Mouse (Mus musculus): ENCODE measurements around the gene Psme4.
"Not testable (repeated sequence)": the region's sequence is repeated elsewhere in the genome, so short reads cannot be mapped to it uniquely, and the experiment has no call there.

Gene Psme4

DNA sequence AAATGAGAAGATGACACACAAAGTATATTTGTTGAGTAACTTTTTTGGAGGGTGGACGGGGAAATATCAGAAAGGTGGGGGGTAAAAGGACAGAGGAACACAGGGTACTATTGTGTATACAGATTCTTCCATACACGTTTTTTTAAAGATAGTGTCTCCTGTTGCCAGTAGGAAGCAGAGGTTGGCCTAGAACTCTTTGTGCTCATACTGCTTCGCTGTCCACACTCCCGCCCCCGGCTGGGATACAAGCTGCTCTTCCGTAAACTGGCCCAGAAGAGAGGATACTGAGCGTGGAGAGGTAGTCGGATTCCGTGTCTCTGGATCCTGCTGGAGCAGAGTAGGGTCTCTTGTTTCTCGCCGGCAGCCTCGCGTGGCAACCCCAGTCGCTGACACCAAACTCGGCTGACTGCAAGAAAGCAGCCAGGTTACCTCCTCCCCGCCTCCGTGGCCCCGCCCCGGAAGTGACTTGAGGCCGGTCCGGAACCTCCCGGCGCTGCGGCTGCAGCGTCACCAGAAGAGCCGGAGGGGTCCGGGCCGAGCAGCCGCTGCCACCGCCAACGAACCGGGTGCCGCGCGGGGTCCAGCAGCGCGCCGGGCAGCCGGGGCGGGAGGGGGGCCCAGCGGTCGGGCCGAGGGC is at the start of gene Psme4:
Gene Psme4, plus strand, starts transcription at position 460 of the 637 bp plus-strand sequence.
- peak; percentile 90 to 91 for DNase-seq (ENCODE audit: low spot score in 2 of 2)

DNA sequence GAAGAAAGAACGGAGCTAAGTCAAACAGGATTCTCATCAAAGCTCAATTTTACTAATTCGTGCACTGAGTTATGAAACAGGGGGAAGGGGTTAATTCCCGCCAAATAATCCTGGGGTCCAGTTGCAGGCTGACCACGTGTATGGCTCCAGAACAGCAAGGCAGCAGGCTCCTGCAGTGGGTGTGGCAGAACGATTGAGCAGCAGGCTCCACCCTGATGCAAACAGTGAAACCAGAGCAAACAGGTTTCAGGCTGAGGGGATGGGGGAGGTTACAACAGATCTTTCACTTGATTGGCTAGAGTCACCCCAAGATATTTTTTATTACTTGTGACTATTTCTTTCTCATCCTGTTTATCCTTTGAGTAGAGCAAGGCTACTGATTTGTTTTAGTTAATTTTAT is 48.1 kb upstream of the Psme4 start:
- no peak for DNase-seq (ENCODE audit: low spot score in 2 of 2)

- DNase-seq (ENCODE audit: low spot score in 2 of 2): no peak
These were observed 40.8 kb upstream of the Psme4 start for GRCm38 (mm10) chr11:30730721-30731120.

DNA sequence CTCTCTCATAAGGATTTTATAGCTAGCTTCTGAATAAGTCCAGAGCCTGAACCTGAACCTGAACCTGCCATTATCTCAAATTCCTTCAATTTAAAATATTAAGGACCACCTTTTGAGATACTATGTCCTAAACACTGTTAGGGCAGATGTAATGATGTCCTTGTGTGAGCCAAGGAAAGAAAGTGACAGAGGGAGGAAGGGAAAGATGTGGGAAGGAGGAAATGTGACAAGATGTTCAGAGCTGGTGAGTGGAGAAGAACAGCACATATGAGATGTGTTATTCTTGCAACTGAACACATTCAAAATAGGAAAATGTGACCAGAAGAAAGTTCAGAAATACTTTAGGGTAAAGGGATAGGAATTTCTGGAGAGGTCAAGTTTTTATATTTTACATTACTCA is 38.1 kb upstream of the Psme4 start:
- DNase-seq (ENCODE audit: low spot score in 2 of 2): peak in 1 of 2 experiments; percentile 16

- no peak for DNase-seq (ENCODE audit: low spot score in 2 of 2)
These were observed 27.5 kb upstream of the Psme4 start for GRCm38 (mm10) chr11:30743991-30744390.

GRCm38 (mm10) chr11:30748938-30749337 is 22.6 kb upstream of the Psme4 start:
- no peak for DNase-seq (ENCODE audit: low spot score in 2 of 2)

GRCm38 (mm10) chr11:30749587-30749986 is 21.9 kb upstream of the Psme4 start:
- DNase-seq (ENCODE audit: low spot score in 2 of 2): no peak

GRCm38 (mm10) chr11:30750039-30750823 is 21.3 kb upstream of the Psme4 start:
- no peak for DNase-seq (ENCODE audit: low spot score in 2 of 2)

DNA sequence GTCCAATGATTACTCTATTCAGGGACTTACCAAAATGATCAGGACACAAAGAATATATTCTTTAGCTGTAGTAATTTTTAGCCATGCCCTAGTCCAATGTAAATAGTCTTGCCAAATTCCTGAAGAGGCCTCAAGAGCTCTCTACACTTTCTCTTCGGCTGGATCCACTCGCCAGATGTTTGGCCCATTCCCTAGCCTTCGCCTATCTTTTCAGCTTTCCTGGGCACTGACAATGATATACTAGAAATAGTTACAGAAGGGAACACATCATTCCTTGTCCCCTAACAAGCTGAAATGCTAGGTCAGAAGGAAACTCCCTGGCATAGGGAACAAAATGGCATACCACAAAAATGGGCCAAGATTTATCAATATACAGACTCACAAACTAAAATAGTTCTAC is 18.6 kb upstream of the Psme4 start:
- no peak for DNase-seq (ENCODE audit: low spot score in 2 of 2)

- not testable (repeated sequence) for DNase-seq (ENCODE audit: low spot score in 2 of 2)
These were observed 17.1 kb upstream of the Psme4 start for GRCm38 (mm10) chr11:30754486-30754854.

GRCm38 (mm10) chr11:30754855-30755530 is 16.5 kb upstream of the Psme4 start:
- DNase-seq (ENCODE audit: low spot score in 2 of 2): no peak

GRCm38 (mm10) chr11:30761381-30761780 is 10.1 kb upstream of the Psme4 start:
- DNase-seq (ENCODE audit: low spot score in 2 of 2): no peak

- no peak for DNase-seq (ENCODE audit: low spot score in 2 of 2)
These were observed 9.6 kb upstream of the Psme4 start for GRCm38 (mm10) chr11:30761891-30762290.

DNA sequence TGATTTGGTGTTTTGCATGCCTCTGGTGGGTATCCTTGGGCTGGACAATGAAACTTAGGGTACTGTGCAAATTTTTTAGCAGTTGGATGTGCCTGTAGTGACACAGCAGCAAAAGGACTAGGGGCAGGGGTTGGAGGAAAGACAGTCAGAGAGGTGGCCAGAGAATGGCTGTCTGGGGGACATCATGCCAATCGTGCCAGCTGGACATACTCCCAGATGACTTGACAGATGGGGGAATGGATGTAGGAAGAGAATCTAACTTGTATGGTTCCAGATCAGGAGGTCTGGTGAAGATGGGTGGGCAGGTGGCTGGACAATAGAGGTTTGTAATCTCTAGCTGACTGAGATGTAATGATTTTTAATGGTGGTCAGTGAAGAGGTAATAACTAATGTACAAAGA is 6.5 kb upstream of the Psme4 start:
- DNase-seq (ENCODE audit: low spot score in 2 of 2): no peak

GRCm38 (mm10) chr11:30770817-30771216 is 709 bp upstream of the Psme4 start:
- DNase-seq (ENCODE audit: low spot score in 2 of 2): no peak

DNA sequence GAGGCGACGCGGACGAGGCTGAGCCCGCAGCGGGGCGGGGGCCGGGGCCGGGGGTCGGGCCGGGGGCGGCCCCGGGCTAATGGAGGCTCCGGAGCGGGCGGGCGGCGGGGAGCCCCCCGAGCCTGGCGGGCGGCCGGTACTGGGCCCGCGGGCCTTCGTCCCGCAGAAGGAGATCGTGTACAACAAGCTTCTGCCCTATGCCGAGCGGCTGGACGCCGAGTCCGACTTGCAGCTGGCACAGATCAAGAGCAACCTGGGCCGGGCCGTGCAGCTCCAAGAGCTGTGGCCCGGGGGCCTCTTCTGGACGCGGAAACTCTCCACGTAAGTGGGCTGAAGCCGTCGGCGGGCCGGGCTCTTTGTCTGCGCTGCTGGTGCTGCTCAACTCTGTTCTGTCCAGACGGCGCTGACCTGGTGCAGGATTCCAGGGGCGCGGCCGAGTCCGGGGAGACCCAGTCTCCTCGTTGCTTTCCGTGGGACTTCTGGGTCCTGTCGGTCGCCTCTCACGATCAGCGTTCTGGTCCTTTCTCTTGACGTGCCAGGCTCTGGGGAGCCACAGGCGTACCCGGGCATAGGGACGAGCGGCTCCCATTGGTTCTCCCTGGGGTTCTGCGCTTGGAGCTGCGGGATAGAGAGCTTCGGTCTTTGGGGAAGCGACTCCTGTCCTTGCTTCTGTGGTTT is 517 bp downstream of the Psme4 start:
- peak; percentile 20 to 33 for DNase-seq (ENCODE audit: low spot score in 2 of 2)

DNA sequence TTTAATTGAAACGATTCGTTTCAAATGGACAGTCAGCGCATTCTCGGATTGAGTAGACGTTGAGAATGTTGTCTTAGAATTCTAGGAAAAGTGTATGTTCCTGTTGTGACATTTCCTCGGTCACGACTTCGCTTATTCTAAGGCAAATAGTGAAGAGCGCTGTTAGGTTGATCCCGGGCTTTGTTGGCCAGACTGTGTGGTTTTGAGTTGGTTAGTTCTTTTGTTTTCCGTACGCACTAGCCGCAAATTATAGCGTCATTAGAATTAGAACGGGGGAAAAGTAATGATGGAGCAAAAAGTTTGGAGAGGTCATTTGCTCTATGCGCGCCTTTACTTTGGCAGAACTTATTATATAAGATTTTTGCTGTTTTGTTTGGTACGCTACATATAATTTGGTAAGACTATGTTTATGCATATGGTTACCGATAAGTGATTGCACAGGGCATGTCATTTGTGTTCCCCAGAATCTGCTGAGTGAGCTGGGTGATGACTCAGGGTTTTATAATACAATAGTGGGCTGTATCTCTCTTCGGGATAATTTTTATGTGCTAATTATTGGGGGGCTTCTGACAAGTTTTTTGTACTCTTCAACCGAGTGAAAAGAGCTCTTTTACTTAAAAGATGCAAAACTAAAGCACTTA is 1.4 kb downstream of the Psme4 start:
- no peak for DNase-seq (ENCODE audit: low spot score in 2 of 2)

- DNase-seq (ENCODE audit: low spot score in 2 of 2): no peak
These were observed 3.1 kb downstream of the Psme4 start for GRCm38 (mm10) chr11:30774638-30775037.

GRCm38 (mm10) chr11:30777498-30777897 is 6.0 kb downstream of the Psme4 start:
- DNase-seq (ENCODE audit: low spot score in 2 of 2): no peak

GRCm38 (mm10) chr11:30780893-30781292 is 9.4 kb downstream of the Psme4 start:
- no peak for DNase-seq (ENCODE audit: low spot score in 2 of 2)

DNA sequence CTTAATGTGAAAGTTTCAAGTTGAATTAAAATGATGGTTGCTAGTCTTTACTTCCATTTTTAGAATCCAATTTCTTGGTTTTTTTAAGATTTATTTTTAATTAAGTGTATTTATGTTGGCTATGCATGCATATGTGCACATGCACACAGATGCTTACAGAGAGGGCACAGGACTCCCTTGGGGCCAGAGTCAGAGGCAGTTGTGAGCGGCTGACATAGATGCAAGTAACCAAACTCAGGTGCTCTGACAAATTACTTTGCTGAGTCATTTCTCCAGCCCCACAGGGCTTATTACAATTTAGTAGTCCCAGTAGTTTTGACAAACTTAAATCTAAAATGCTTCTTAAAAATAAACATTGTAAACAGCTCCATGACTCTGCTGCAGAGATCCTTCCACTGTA is 10.1 kb downstream of the Psme4 start:
- DNase-seq (ENCODE audit: low spot score in 2 of 2): no peak

DNA sequence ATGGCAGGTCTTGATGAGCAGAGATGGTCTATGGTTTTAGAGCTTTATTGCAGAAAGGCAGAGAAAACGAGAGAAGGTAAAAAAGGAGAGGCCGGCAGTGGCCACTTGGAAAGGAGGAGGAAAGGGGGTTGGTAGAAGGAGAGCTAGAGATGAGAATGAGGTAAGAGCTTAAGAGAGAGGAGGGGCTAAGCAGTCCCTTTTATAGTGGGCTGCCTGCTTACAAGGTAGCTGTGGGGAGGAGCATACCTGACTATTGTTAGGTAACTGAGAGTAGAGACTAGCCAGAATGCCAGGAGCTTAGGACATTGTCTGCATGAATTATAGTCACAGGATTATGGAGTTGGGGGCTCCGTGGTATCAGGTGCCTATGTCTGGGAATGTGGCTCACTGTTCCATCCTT is 14.0 kb downstream of the Psme4 start:
- no peak for DNase-seq (ENCODE audit: low spot score in 2 of 2)

All from right cerebral cortex, postnatal 36 days (tissue).